Mouse (Mus musculus): ENCODE measurements around the gene Bcas3.

The Bcas3 gene

GRCm38 (mm10) chr11:85825823-85826222, 472.9 kb downstream of the Bcas3 start:
- in situ Hi-C loops (cut with MseI, MboI): loop anchor here (10.0 kb wide), 1 partner anchor 111 kb away; no protein-coding TSS in a partner anchor

DNA sequence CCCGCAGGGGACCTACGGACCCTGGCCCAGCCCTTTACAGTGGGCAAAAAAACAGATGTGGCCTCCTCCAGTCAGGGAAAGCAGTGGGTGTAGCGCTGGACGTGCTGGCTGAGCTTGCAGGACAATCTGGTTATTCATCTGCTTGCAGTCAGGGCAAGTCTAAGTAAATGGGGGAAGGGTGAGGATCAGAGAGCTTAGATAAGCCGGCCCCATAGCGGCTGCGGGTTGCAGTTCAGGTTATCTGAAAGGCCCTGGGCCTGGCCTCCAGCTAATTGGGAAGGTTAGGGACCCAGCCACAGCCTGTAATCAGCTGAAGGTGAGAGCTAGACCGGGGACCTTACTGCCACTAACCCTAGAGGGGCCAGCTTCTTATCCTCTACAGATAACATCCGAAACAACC, 474.4 kb downstream of the Bcas3 start:
- in situ Hi-C loops (cut with MseI, MboI): loop anchor here (10.0 kb wide), 1 partner anchor 113 kb away; no protein-coding TSS in a partner anchor

- in situ Hi-C loops (cut with MseI, MboI): loop anchor here (10.0 kb wide), 1 partner anchor 114 kb away; no protein-coding TSS in a partner anchor
These were observed 475.9 kb downstream of the Bcas3 start for GRCm38 (mm10) chr11:85828691-85829519.

DNA sequence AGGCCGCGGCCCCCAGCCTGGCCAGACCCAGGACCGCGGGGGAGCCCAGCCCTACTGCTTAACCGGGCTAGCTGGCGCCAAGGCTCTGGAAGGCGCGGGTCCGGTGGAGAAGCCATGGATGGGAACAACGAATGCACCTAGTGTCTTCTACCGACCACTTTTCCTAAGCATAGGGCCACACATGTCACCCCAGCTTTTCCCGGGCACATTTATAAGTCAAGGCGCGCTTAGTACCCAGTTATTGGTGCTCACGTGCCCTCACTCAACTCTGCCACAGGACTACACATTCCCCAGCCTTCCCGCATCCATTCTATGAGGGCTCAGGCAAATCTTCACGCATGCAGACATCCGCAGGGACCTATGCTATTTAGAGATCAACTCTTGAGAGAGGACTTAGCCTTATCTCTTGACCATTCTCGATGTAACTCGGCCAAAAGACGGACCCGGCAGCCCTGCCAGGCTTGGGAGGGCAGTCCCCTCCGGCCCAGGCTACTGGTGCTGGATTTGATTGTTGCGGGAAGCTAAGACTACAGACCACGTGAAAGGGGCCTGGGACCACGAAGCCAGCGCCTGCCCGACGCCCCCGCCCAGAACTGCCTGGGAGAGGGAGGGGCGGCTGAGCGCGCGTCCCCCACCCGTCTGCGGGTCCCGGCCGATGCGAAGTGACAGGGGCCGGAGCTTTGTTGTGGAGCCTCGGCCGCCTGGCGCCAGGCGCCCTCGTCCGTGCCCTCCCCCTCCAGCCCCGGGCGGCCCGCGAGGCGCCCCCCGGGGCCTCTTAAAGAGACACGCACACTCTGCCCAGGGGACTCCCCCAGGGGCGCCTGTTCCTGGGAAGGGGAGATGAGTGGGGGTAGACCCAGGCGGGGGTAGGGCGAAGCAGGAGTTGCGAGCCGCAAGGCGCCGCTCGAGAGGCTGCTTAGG, 476.8 kb downstream of the Bcas3 start:
- in situ Hi-C loops (cut with MseI, MboI): loop anchor here (10.0 kb wide), 1 partner anchor 115 kb away; no protein-coding TSS in a partner anchor

DNA sequence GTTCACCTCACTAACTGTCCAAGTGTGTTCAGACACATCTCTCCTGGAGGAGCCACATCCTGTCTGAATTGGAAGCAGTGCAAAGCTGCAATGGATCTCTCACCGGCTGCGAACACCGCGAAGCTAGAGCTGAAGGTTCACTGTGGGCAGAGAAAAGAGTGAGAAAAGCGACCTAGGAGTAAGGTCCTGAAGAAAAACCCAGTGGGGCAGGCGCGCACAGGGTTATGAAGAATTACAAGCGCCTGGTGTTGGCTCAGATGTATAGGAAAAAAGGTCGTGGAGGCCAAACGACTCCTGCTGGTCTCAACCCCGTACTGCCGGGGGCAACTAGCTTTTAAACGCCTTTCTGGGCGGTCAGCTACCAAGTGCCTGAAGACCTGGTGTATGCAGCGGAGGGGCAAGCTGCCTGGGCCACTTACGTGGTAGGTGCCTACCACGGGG, 478.0 kb downstream of the Bcas3 start:
- in situ Hi-C loops (cut with MseI, MboI): no loop called here

- in situ Hi-C loops (cut with MseI, MboI): no loop called here
These were observed 478.8 kb downstream of the Bcas3 start for GRCm38 (mm10) chr11:85831656-85832230.

GRCm38 (mm10) chr11:85832231-85832924, 479.4 kb downstream of the Bcas3 start, which contains the start of gene Tbx2:
Gene Tbx2 (plus strand): TSS chr11:85832551.
- in situ Hi-C loops (cut with MseI, MboI): no loop called here

GRCm38 (mm10) chr11:85833081-85833521, 480.1 kb downstream of the Bcas3 start:
- in situ Hi-C loops (cut with MseI, MboI): no loop called here

DNA sequence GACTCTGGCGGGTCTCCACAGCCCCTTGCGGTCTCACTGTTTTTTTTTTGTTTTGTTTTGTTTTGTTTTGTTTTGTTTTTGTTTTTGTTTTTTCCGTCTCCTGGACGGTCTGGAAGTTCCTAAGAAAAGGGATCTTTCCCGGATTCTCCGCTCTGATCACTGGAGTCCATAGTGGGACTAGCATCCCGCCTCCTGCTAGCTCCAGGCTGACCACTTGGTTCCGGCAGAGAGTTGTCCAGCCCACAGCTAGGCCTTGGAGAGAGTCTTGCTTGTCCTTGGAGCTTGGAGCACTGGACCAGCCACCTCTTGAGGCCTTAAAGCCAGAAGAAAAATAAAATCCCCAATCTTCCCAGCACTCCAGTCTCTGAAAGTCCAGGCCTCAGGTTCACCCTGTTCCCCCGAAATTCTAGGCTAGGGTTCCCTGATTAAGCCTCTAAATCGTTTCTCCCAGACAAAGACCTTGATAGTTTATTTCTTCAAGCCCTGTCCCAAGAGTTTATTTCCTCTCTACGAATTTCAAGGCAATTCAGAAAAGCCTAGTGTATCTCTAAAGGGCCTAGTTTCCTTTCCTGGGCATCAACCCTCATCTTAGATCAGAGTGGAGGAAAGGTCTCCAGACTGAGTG, 480.9 kb downstream of the Bcas3 start:
- in situ Hi-C loops (cut with MseI, MboI): no loop called here

DNA sequence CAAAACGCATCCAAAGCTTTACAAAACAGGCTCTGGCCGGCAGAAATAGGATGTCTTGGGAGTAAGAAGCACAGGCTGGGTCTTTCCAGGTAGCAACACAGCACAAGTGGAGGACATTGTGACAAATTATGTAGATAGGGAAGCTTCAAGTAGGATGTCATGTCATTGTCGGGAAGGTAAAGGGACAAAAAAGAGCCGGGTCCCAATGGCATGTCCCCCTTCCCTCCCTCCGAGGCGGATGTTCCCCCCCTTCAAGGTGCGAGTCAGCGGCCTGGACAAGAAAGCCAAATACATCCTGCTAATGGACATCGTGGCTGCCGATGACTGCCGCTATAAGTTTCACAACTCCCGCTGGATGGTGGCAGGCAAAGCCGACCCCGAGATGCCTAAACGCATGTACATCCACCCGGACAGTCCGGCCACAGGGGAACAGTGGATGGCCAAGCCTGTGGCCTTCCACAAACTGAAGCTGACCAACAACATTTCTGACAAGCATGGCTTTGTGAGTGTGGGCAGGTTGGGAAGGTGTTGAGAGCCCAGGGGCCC, 481.5 kb downstream of the Bcas3 start:
- in situ Hi-C loops (cut with MseI, MboI): no loop called here

GRCm38 (mm10) chr11:85835001-85835752, 482.2 kb downstream of the Bcas3 start:
- in situ Hi-C loops (cut with MseI, MboI): no loop called here

DNA sequence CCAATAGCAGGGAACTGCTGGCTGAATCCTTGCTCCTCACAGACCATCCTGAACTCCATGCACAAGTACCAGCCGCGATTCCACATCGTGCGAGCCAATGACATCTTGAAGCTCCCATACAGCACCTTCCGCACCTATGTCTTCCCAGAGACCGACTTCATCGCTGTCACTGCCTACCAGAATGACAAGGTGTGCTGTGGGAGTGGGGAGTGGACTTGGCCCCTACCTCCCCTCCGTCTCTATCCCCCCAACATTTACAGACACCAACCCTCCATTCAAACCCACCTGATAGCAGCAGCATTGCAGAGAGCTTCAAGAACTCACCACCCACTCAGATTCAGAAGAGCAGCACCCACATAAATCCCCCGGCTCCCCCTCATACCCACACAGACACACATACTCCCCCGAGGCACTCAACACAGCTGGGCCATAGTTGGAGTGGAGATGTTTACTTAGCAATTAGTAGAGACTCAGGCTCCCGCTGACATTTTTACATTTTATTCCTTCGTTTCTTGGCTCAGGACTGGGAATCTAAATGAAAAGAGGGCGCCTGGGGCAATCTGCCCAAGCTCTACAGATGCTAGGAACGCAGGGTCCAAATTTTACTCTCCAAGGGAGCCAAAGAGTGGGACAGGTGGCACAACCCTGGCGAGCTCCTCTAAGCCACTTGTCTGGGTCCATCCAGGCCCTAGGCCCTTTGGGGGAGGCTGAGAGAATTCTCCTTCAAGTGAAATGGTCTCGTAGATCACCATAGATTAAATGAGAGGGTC, 483.0 kb downstream of the Bcas3 start:
- in situ Hi-C loops (cut with MseI, MboI): no loop called here

- in situ Hi-C loops (cut with MseI, MboI): no loop called here
These were observed 483.7 kb downstream of the Bcas3 start for GRCm38 (mm10) chr11:85836523-85837290.

DNA sequence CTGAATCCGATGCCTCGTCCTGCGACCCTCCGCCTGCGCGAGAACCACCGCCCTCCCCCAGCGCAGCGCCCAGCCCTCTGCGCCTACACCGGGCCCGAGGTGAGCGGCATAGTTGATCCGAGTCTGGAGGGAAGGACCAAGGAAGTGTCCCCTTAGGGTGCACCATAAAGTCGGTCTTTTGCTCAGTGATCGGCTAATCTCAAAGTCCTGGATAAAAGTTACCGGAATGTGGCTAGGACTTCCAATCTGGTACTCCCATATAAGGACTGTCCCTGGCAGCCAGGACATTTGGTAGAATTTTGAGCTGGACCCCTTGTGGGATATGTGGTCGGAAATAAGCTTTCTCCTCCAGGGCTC, 484.3 kb downstream of the Bcas3 start:
- in situ Hi-C loops (cut with MseI, MboI): no loop called here

- in situ Hi-C loops (cut with MseI, MboI): no loop called here
These were observed 484.9 kb downstream of the Bcas3 start for GRCm38 (mm10) chr11:85837648-85838423.

DNA sequence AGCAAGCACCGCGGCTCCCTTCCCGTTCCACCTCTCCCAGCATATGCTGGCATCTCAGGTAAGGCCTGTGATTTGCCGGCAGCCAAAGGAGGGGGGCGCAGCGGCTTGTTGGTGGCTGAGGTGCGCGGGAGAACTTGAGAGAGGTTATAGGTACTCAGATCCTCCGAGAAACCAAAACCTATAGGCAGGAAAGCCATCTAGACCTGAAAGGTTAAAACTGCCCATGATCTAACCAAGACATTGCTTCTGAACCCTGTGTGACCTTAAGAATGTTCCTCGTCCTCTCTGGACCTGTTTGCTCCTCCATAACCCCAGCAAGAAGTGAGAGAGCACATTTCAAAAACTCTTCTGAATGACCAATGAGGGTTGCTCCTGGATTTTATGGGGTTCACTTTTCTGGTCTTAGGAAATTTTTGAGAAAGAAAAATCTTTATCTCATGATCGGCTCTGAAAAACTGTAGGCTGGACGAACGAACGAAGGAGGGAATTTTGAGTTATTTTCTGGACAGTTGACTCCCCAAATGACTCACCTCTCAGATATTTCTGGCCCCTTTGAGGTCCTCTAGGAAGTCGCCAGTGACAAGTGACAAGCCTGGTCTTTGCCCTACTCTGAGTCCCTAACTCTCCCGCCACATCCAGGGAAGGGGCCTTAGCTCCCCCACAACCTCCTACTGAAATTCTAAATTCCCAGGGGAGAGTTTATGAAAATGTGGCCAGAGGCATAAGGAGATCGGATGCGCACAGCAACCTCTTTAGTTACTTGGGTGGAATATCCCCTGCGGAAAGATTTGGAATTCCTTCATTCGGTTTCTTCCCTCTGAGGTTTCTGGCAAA, 485.7 kb downstream of the Bcas3 start:
- in situ Hi-C loops (cut with MseI, MboI): no loop called here

Data from mouse trophoblast stem cell (cell line).